Mouse (Mus musculus) lung, embryonic 14.5 days (tissue): ENCODE results near the gene Tcte2. TPM values are rescaled to one million over a fixed set of nuclear protein-coding genes. Genes with fewer than 3 reads are reported as not detected.
"Not testable (repeated sequence)": the region's sequence is repeated elsewhere in the genome, so short reads cannot be mapped to it uniquely, and the experiment has no call there.

Source experiments
- ATAC-seq: fragments of 200-750 bp; cut with Nextera tagmentation; 2 replicates; pipeline ENCODE4 v1.8.0; 2017; ENCODE audit warnings: mild to moderate bottlenecking, moderate TSS enrichment, moderate library complexity; ENCODE audit not compliant: insufficient read depth
- DNase-seq: peaks from one replicate; pipeline ENCODE4 v3.0.0-alpha.2; 2015
- H3K27ac ChIP-seq: fragments of 300-500 bp; sonication (generic); 2 replicates; pipeline ENCODE4 v1.5.1; 2014; ENCODE audit warnings: low read depth, mild to moderate bottlenecking, moderate library complexity
- H3K27me3 ChIP-seq: fragments of 300-500 bp; sonication (generic); 2 replicates; pipeline ENCODE4 v1.6.1; 2014; ENCODE audit warnings: low read length, control low read depth; ENCODE audit not compliant: insufficient read depth
- H3K36me3 ChIP-seq: fragments of 300-500 bp; sonication (generic); 2 replicates; pipeline ENCODE4 v1.6.1; 2014; ENCODE audit warnings: control low read depth; ENCODE audit not compliant: insufficient read depth
- H3K4me1 ChIP-seq: fragments of 300-500 bp; sonication (generic); 2 replicates; pipeline ENCODE4 v1.6.1; 2014; ENCODE audit warnings: antibody characterized with exemption, control low read depth; ENCODE audit not compliant: insufficient read depth
- H3K4me2 ChIP-seq: fragments of 300-500 bp; sonication (generic); 2 replicates; pipeline ENCODE4 v1.6.1; 2014; ENCODE audit warnings: mild to moderate bottlenecking
- H3K4me3 ChIP-seq: fragments of 300-500 bp; sonication (generic); 2 replicates; pipeline ENCODE4 v1.5.1; 2014; ENCODE audit warnings: low read depth, low read length
- H3K9ac ChIP-seq: fragments of 300-500 bp; sonication (generic); 2 replicates; pipeline ENCODE4 v1.6.1; 2014
- H3K9me3 ChIP-seq: fragments of 300-500 bp; sonication (generic); 2 replicates; pipeline ENCODE4 v1.6.1; 2016; ENCODE audit warnings: low read depth, low read length, control low read depth
- CTCF ChIP-seq: IDR thresholded peaks from 2 replicates; pipeline ENCODE4 v1.5.1; 2016; ENCODE audit warnings: antibody characterized with exemption, low read depth
- WGBS: fragments of 180-500 bp; shearing (Covaris S2); extraction: QIAGEN DNeasy Blood & Tissue Kit; methylation state at CpG from one replicate; pipeline ENCODE4 v1.1.7; 2014; 5-methylcytosine and 5-hydroxymethylcytosine counted together
- polyA plus RNA-seq: library from polyadenylated mRNA; unstranded; fragments of >200 nt; fragmentation: Nextera tagmentation; extraction: Ambion mirVana; gene quantifications from 2 replicates; pipeline ENCODE4 v1.2.1, GENCODE M21; 2014

The Tcte2 gene
- polyA plus RNA-seq, 1 experiment from 2014 or later: 5.8 TPM

GRCm38 (mm10) chr17:13679725-13680124, 81.9 kb downstream of the Tcte2 start:
- H3K9me3 ChIP-seq: no peaks in the 10 kb centered on the region
- no peak for ATAC-seq
- H3K9ac ChIP-seq: no peak overlapping the region
- H3K36me3 ChIP-seq: no peaks in the 10 kb centered on the region
- WGBS: 84% methylated on average over 6 of the region's 6 CpGs
- DNase-seq: no peak
- H3K4me1 ChIP-seq: no peaks in the 10 kb centered on the region; the same call in 1 of the 2 replicates
- no peak overlapping the region for H3K4me2 ChIP-seq
- no peak overlapping the region for H3K27ac ChIP-seq
- H3K27me3 ChIP-seq: no peaks in the 10 kb centered on the region
- no peak overlapping the region for H3K4me3 ChIP-seq
- no peak for TF ChIP-seq CTCF

- 22% methylated on average over 9 of the region's 9 CpGs for WGBS
- H3K9ac ChIP-seq: no peak overlapping the region
- no peak overlapping the region; the same call in 1 of the 2 replicates for H3K27ac ChIP-seq
- DNase-seq: peak; percentile 62
- H3K9me3 ChIP-seq: no peaks in the 10 kb centered on the region
- no peak overlapping the region for H3K4me3 ChIP-seq
- peak overlapping the region; percentile 46 for H3K4me2 ChIP-seq
- no peaks in the 10 kb centered on the region; the same call in 1 of the 2 replicates for H3K4me1 ChIP-seq
- no peaks in the 10 kb centered on the region for H3K27me3 ChIP-seq
- H3K36me3 ChIP-seq: no peaks in the 10 kb centered on the region
- no peak for ATAC-seq
- no peak for TF ChIP-seq CTCF
Observed at GRCm38 (mm10) chr17:13677225-13678148, 84.1 kb downstream of the Tcte2 start.

GRCm38 (mm10) chr17:13676099-13676498, 85.5 kb downstream of the Tcte2 start:
- H3K9me3 ChIP-seq, H3K4me2 ChIP-seq, H3K4me3 ChIP-seq, H3K36me3 ChIP-seq, H3K4me1 ChIP-seq, H3K27me3 ChIP-seq, DNase-seq, H3K27ac ChIP-seq, H3K9ac ChIP-seq, ATAC-seq: not testable (repeated sequence)
- 77% methylated on average over 3 of the region's 3 CpGs for WGBS

- Histone ChIP-seq H3K27ac (no peak overlapping the region), H3K4me3 (no peak overlapping the region), H3K9ac (no peak overlapping the region), H3K4me2 (no peak overlapping the region), H3K27me3 (no peaks in the 10 kb centered on the region), H3K4me1 (no peaks in the 10 kb centered on the region; the same call in 1 of the 2 replicates), H3K9me3 (no peaks in the 10 kb centered on the region; the same call in 1 of the 2 replicates), H3K36me3 (no peaks in the 10 kb centered on the region)
- 63% methylated on average over 4 of the region's 4 CpGs for WGBS
- no peak for ATAC-seq
- no peak for DNase-seq
- TF ChIP-seq CTCF: no peak
Observed at GRCm38 (mm10) chr17:13675630-13676029, 86.0 kb downstream of the Tcte2 start.

- WGBS: 68% methylated on average over 6 of the region's 6 CpGs
- Histone ChIP-seq H3K9me3 (no peaks in the 10 kb centered on the region; the same call in 1 of the 2 replicates), H3K4me3 (no peak overlapping the region), H3K27me3 (no peaks in the 10 kb centered on the region), H3K36me3 (no peaks in the 10 kb centered on the region), H3K9ac (no peak overlapping the region), H3K4me1 (peaks cover 1% of the 10 kb centered on the region; the same call in 1 of the 2 replicates), H3K4me2 (no peak overlapping the region), H3K27ac (no peak overlapping the region)
- DNase-seq (no peak), ATAC-seq (no peak)
- TF ChIP-seq CTCF: no peak
Observed at GRCm38 (mm10) chr17:13674695-13675306, 86.8 kb downstream of the Tcte2 start.

GRCm38 (mm10) chr17:13671732-13672131, 89.9 kb downstream of the Tcte2 start:
- no peak for DNase-seq
- no peak overlapping the region for H3K9ac ChIP-seq
- no peaks in the 10 kb centered on the region; the same call in 1 of the 2 replicates for H3K9me3 ChIP-seq
- H3K27ac ChIP-seq: no peak overlapping the region; the same call in 1 of the 2 replicates
- WGBS: 66% methylated on average over 4 of the region's 4 CpGs
- TF ChIP-seq CTCF: no peak
- no peak for ATAC-seq
- H3K4me1 ChIP-seq: peaks cover 19% of the 10 kb centered on the region
- no peak overlapping the region for H3K4me2 ChIP-seq
- no peaks in the 10 kb centered on the region for H3K36me3 ChIP-seq
- no peak overlapping the region for H3K4me3 ChIP-seq
- H3K27me3 ChIP-seq: no peaks in the 10 kb centered on the region

GRCm38 (mm10) chr17:13670227-13670626, 91.4 kb downstream of the Tcte2 start:
- no peak overlapping the region for H3K4me2 ChIP-seq
- TF ChIP-seq CTCF: no peak
- H3K9me3 ChIP-seq: no peaks in the 10 kb centered on the region; the same call in 1 of the 2 replicates
- no peaks in the 10 kb centered on the region for H3K27me3 ChIP-seq
- peaks cover 19% of the 10 kb centered on the region for H3K4me1 ChIP-seq
- no peak overlapping the region for H3K9ac ChIP-seq
- H3K36me3 ChIP-seq: no peaks in the 10 kb centered on the region
- H3K4me3 ChIP-seq: no peak overlapping the region
- H3K27ac ChIP-seq: no peak overlapping the region
- no peak for DNase-seq
- no peak for ATAC-seq
